Mouse (Mus musculus) stomach, embryonic 14.5 days (tissue): ENCODE results near the gene M1ap. TPM values are rescaled to one million over a fixed set of nuclear protein-coding genes. Genes with fewer than 3 reads are reported as not detected.

Source experiments
- ATAC-seq: fragments of 200-750 bp; cut with Nextera tagmentation; 2 replicates; pipeline ENCODE4 v1.8.0; 2017; ENCODE audit warnings: low read depth, moderate TSS enrichment; ENCODE audit not compliant: insufficient number of reproducible peaks, insufficient read depth, low FRiP score
- H3K27ac ChIP-seq: fragments of 300-500 bp; sonication (generic); 2 replicates; pipeline ENCODE4 v1.5.1; 2014; ENCODE audit warnings: mild to moderate bottlenecking, low read length, moderate library complexity, mixed read lengths
- H3K27me3 ChIP-seq: fragments of 300-500 bp; sonication (generic); 2 replicates; pipeline ENCODE4 v1.6.1; 2014; ENCODE audit warnings: low read length, control low read depth, mixed read lengths; ENCODE audit not compliant: control insufficient read depth, insufficient read depth
- H3K36me3 ChIP-seq: fragments of 300-500 bp; sonication (generic); 2 replicates; pipeline ENCODE4 v1.6.1; 2014; ENCODE audit warnings: mild to moderate bottlenecking, control low read depth, low read length, moderate library complexity, mixed read lengths; ENCODE audit not compliant: control insufficient read depth, insufficient read depth
- H3K4me1 ChIP-seq: fragments of 300-500 bp; sonication (generic); 2 replicates; pipeline ENCODE4 v1.6.1; 2014; ENCODE audit warnings: low read length, control low read depth, mixed read lengths; ENCODE audit not compliant: control insufficient read depth, insufficient read depth
- H3K4me2 ChIP-seq: fragments of 300-500 bp; sonication (generic); replicated peaks from 2 replicates; pipeline ENCODE4 v1.6.1; 2014; ENCODE audit warnings: low read depth, low read length, control low read depth
- H3K4me3 ChIP-seq: fragments of 300-500 bp; sonication (generic); 2 replicates; pipeline ENCODE4 v1.5.1; 2014; ENCODE audit warnings: low read depth, low read length, control low read depth
- H3K9ac ChIP-seq: fragments of 300-500 bp; sonication (generic); replicated peaks from 2 replicates; pipeline ENCODE4 v1.6.1; 2014; ENCODE audit warnings: low read depth, mild to moderate bottlenecking, control low read depth, low read length, moderate library complexity, mixed read lengths
- H3K9me3 ChIP-seq: fragments of 300-500 bp; sonication (generic); 2 replicates; pipeline ENCODE4 v1.6.1; 2016; ENCODE audit warnings: low read depth, low read length, control low read depth; ENCODE audit not compliant: control insufficient read depth
- WGBS: fragments of 180-500 bp; shearing (Covaris S2); extraction: QIAGEN DNeasy Blood & Tissue Kit; methylation state at CpG from one replicate; pipeline ENCODE4 v1.1.7; 2014; 5-methylcytosine and 5-hydroxymethylcytosine counted together
- polyA plus RNA-seq: library from polyadenylated mRNA; unstranded; fragments of >200 nt; fragmentation: Nextera tagmentation; extraction: Ambion mirVana; gene quantifications from 2 replicates; pipeline ENCODE4 v1.2.1, GENCODE M21; 2014

The M1ap gene
- polyA plus RNA-seq, 1 experiment from 2014 or later, result 0.35 TPM

- ATAC-seq, result peak; percentile 17; the same call in 1 of the 2 replicates
- H3K4me2 ChIP-seq, result peak overlapping the region; percentile 3; the same call in 1 of the 2 replicates
- peaks cover 5% of the 10 kb centered on the region; the same call in 1 of the 2 replicates for H3K4me1 ChIP-seq
- H3K9ac ChIP-seq, result no peak overlapping the region
- H3K9me3 ChIP-seq, result no peaks in the 10 kb centered on the region
- no peaks in the 10 kb centered on the region for H3K36me3 ChIP-seq
- under 1% methylated on average over 69 of the region's 69 CpGs for WGBS
- H3K27me3 ChIP-seq, result peaks cover 83% of the 10 kb centered on the region
- peak overlapping the region; percentile 26 for H3K4me3 ChIP-seq
- H3K27ac ChIP-seq, result no peak overlapping the region
These were observed 123.0 kb downstream of the M1ap start for GRCm38 (mm10) chr6:83069488-83070246.

GRCm38 (mm10) chr6:83070247-83070310 is 123.4 kb downstream of the M1ap start, which contains the start of gene Tlx2:
Tlx2 (minus strand) TSS chr6:83070293.
- H3K27ac ChIP-seq, result peak within 1 kb of the TSS; percentile 3; the same call in 1 of the 2 replicates
- peak within 1 kb of the TSS; percentile 28 for H3K4me2 ChIP-seq
- H3K27me3 ChIP-seq, result peaks cover 81% of the 10 kb centered on the region
- H3K36me3 ChIP-seq, result no peaks in the 10 kb centered on the region
- no peak within 1 kb of the TSS for H3K9ac ChIP-seq
- 1% methylated on average over 10 of the region's 10 CpGs for WGBS
- ATAC-seq, result no peak
- H3K9me3 ChIP-seq, result no peaks in the 10 kb centered on the region
- peaks cover 5% of the 10 kb centered on the region; the same call in 1 of the 2 replicates for H3K4me1 ChIP-seq
- H3K4me3 ChIP-seq, result peak within 1 kb of the TSS; percentile 26

- H3K4me1 ChIP-seq, result peaks cover 5% of the 10 kb centered on the region; the same call in 1 of the 2 replicates
- H3K27ac ChIP-seq, result peak overlapping the region; percentile 3; the same call in 1 of the 2 replicates
- no peak overlapping the region for H3K9ac ChIP-seq
- peaks cover 81% of the 10 kb centered on the region for H3K27me3 ChIP-seq
- no peaks in the 10 kb centered on the region for H3K36me3 ChIP-seq
- H3K4me3 ChIP-seq, result peak overlapping the region; percentile 26
- H3K9me3 ChIP-seq, result no peaks in the 10 kb centered on the region
- WGBS, result under 1% methylated on average over 58 of the region's 58 CpGs
- ATAC-seq, result peak; percentile 38; the same call in 1 of the 2 replicates
- H3K4me2 ChIP-seq, result 0 out of 2 replicates have a peak overlapping the region, but pooled peaks have one; percentile 7
These were observed 123.9 kb downstream of the M1ap start for GRCm38 (mm10) chr6:83070311-83071219.

- no peaks in the 10 kb centered on the region for H3K9me3 ChIP-seq
- peak overlapping the region; percentile 8; the same call in 1 of the 2 replicates for H3K4me3 ChIP-seq
- H3K36me3 ChIP-seq, result no peaks in the 10 kb centered on the region
- H3K4me2 ChIP-seq, result 0 out of 2 replicates have a peak overlapping the region, but pooled peaks have one; percentile 7
- peaks cover 5% of the 10 kb centered on the region; the same call in 1 of the 2 replicates for H3K4me1 ChIP-seq
- peaks cover 79% of the 10 kb centered on the region for H3K27me3 ChIP-seq
- 1% methylated on average over 24 of the region's 24 CpGs for WGBS
- no peak overlapping the region for H3K9ac ChIP-seq
- ATAC-seq, result peak; percentile 50
- H3K27ac ChIP-seq, result no peak overlapping the region
These were observed 124.5 kb downstream of the M1ap start for GRCm38 (mm10) chr6:83071220-83071619.

GRCm38 (mm10) chr6:83074979-83075378 is 128.3 kb downstream of the M1ap start:
- peaks cover 10% of the 10 kb centered on the region; the same call in 1 of the 2 replicates for H3K4me1 ChIP-seq
- no peak overlapping the region for H3K4me2 ChIP-seq
- WGBS, result 20% methylated on average over 2 of the region's 2 CpGs
- H3K36me3 ChIP-seq, result no peaks in the 10 kb centered on the region; the same call in 1 of the 2 replicates
- no peak overlapping the region for H3K27ac ChIP-seq
- no peaks in the 10 kb centered on the region for H3K9me3 ChIP-seq
- no peak overlapping the region for H3K4me3 ChIP-seq
- no peak for ATAC-seq
- no peak overlapping the region for H3K9ac ChIP-seq
- peaks cover 47% of the 10 kb centered on the region for H3K27me3 ChIP-seq

GRCm38 (mm10) chr6:83077630-83078323 is 131.1 kb downstream of the M1ap start, which contains the start of gene Pcgf1:
Pcgf1 (plus strand) TSS chr6:83077869.
- Histone ChIP-seq H3K27ac (peak within 1 kb of the TSS; percentile 77), H3K9ac (peak within 1 kb of the TSS; percentile 63), H3K4me2 (peak within 1 kb of the TSS; percentile 96), H3K27me3 (peaks cover 27% of the 10 kb centered on the region), H3K36me3 (peaks cover 5% of the 10 kb centered on the region; the same call in 1 of the 2 replicates), H3K4me3 (peak within 1 kb of the TSS; percentile 71), H3K4me1 (peaks cover 5% of the 10 kb centered on the region; the same call in 1 of the 2 replicates), H3K9me3 (no peaks in the 10 kb centered on the region)
- peak; percentile 49 for ATAC-seq
- 0% methylated on average over 54 of the region's 54 CpGs for WGBS

GRCm38 (mm10) chr6:83078324-83078858 is 131.7 kb downstream of the M1ap start:
- ATAC-seq, result peak; percentile 92
- peaks cover 5% of the 10 kb centered on the region; the same call in 1 of the 2 replicates for H3K36me3 ChIP-seq
- H3K27me3 ChIP-seq, result peaks cover 27% of the 10 kb centered on the region
- peak overlapping the region; percentile 77 for H3K27ac ChIP-seq
- peak overlapping the region; percentile 51 for H3K9ac ChIP-seq
- peak overlapping the region; percentile 71 for H3K4me3 ChIP-seq
- peaks cover 5% of the 10 kb centered on the region; the same call in 1 of the 2 replicates for H3K4me1 ChIP-seq
- under 1% methylated on average over 41 of the region's 46 CpGs for WGBS
- H3K4me2 ChIP-seq, result peak overlapping the region; percentile 78
- no peaks in the 10 kb centered on the region for H3K9me3 ChIP-seq
